Mouse (Mus musculus): ENCODE results near the gene 1700016H13Rik.

DNA sequence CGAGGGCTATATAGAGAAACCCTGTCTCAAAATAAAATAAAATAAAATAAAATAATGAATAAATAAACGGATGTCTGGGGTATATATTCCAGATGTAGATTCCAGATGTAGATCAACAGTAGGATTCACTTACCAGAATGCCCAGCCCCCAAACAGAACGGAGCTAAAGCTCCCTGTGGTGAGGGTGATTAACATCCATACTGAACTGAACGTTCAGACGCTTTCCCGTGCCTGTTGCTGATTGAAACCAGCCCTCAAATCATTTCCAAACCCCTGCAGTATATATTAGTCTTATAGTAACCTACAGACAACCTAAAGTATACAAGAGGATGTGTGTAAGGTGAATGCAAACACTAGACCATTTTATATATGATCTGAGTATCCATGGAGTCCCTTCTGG is 18.7 kb upstream of the 1700016H13Rik start:
- TF ChIP-seq MAFK (IDR thresholded peaks at IDR 0.05; ENCODE audit: insufficient read depth, low read depth, low read length) (no peak), ZC3H11A (IDR thresholded peaks at IDR 0.05; ENCODE audit: borderline replicate concordance, low read depth, low read length) (no peak), CHD2 (IDR thresholded peaks at IDR 0.05; ENCODE audit: low read depth, low read length) (no peak), ZNF384 (IDR thresholded peaks at IDR 0.05; ENCODE audit: low read depth, low read length) (no peak), HCFC1 (IDR thresholded peaks at IDR 0.05; ENCODE audit: borderline replicate concordance, insufficient read depth, low read length) (no peak)
